Mouse (Mus musculus) kidney, postnatal 10 days (tissue): ENCODE data around the gene Nhlrc2.

Source experiments
- DNase-seq: peaks from one replicate; pipeline ENCODE4 v3.0.0; 2021; ENCODE audit warnings: mixed read lengths

The Nhlrc2 gene

GRCm38 (mm10) chr19:56565358-56565757 lies 17.3 kb downstream of the Nhlrc2 start:
- DNase-seq = peak; percentile 35

- peak; percentile 71 for DNase-seq
These were observed 18.0 kb downstream of the Nhlrc2 start for GRCm38 (mm10) chr19:56566041-56566440.

- no peak for DNase-seq
These were observed 18.9 kb downstream of the Nhlrc2 start for GRCm38 (mm10) chr19:56566940-56567339.

- DNase-seq = no peak
These were observed 22.7 kb downstream of the Nhlrc2 start for GRCm38 (mm10) chr19:56570781-56571180.

GRCm38 (mm10) chr19:56571234-56571633 lies 23.2 kb downstream of the Nhlrc2 start:
- no peak for DNase-seq

- no peak for DNase-seq
These were observed 23.9 kb downstream of the Nhlrc2 start for GRCm38 (mm10) chr19:56571913-56572312.

- no peak for DNase-seq
These were observed 25.1 kb downstream of the Nhlrc2 start for GRCm38 (mm10) chr19:56573184-56573583.

- DNase-seq = no peak
These were observed 29.7 kb downstream of the Nhlrc2 start for GRCm38 (mm10) chr19:56577801-56578200.

- DNase-seq = no peak
These were observed 33.9 kb downstream of the Nhlrc2 start for GRCm38 (mm10) chr19:56581981-56582380.

- peak; percentile 71 for DNase-seq
These were observed 35.7 kb downstream of the Nhlrc2 start for GRCm38 (mm10) chr19:56583785-56584184.

- DNase-seq = no peak
These were observed 36.2 kb downstream of the Nhlrc2 start for GRCm38 (mm10) chr19:56584288-56584687.

GRCm38 (mm10) chr19:56586320-56586719 lies 38.3 kb downstream of the Nhlrc2 start:
- DNase-seq = no peak

- DNase-seq = no peak
These were observed 40.2 kb downstream of the Nhlrc2 start for GRCm38 (mm10) chr19:56588205-56588626.

- no peak for DNase-seq
These were observed 40.9 kb downstream of the Nhlrc2 start for GRCm38 (mm10) chr19:56589008-56589407.

GRCm38 (mm10) chr19:56589455-56589854 lies 41.4 kb downstream of the Nhlrc2 start:
- DNase-seq = no peak

- DNase-seq = no peak
These were observed 42.2 kb downstream of the Nhlrc2 start for GRCm38 (mm10) chr19:56590250-56590649.

GRCm38 (mm10) chr19:56592472-56592871 lies 44.4 kb downstream of the Nhlrc2 start:
- DNase-seq = no peak

GRCm38 (mm10) chr19:56599996-56600395 lies 51.9 kb downstream of the Nhlrc2 start:
- peak; percentile 45 for DNase-seq

- no peak for DNase-seq
These were observed 52.7 kb downstream of the Nhlrc2 start for GRCm38 (mm10) chr19:56600797-56601196.

- DNase-seq = peak; percentile 75
These were observed 53.9 kb downstream of the Nhlrc2 start for GRCm38 (mm10) chr19:56601901-56602347.

GRCm38 (mm10) chr19:56608946-56609345 lies 60.9 kb downstream of the Nhlrc2 start:
- DNase-seq = no peak

- no peak for DNase-seq
These were observed 66.1 kb downstream of the Nhlrc2 start for GRCm38 (mm10) chr19:56614131-56614530.

GRCm38 (mm10) chr19:56618845-56619244 lies 70.8 kb downstream of the Nhlrc2 start:
- DNase-seq = no peak

GRCm38 (mm10) chr19:56619546-56619945 lies 71.5 kb downstream of the Nhlrc2 start:
- peak; percentile 26 for DNase-seq

GRCm38 (mm10) chr19:56621876-56622275 lies 73.8 kb downstream of the Nhlrc2 start:
- no peak for DNase-seq
